Mouse (Mus musculus): ENCODE measurements around the gene Gm28051. TPM values are rescaled to one million over a fixed set of nuclear protein-coding genes. Genes with fewer than 3 reads are reported as not detected.
A peak's percentile ranks its signal among the peaks of the same experiment; 100 is the strongest.

Gm28051 gene
- polyA plus RNA-seq, 1 experiment from 2014 or later, result not detected

DNA sequence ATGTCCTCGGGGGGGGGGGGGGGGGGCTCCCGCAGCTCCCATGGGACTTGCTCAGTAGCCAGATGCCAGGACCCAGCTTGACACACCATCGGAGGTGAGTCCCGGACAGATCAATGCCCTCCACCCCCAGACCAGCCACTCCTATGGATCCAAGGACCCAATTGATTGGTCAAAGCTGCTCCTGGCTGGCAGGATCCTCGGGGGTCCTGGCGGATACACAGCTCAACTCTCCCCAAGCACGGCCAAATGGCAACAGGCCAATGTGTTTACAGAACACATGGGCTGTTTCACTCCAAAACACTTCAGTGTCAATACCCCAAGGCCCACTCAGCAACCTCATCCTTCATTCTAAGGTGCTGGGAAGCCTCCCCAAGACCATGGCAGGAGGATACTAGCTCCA lies 65.8 kb downstream of the Gm28051 start:
- ATAC-seq (ENCODE audit: low FRiP score, low read depth), result no peak
- Histone ChIP-seq H3K4me3 (no peak overlapping the region), H3K4me2 (no peak overlapping the region), H3K36me3 (no peaks in the 10 kb centered on the region), H3K9me3 (no peaks in the 10 kb centered on the region), H3K4me1 (replicated peaks) (peaks cover 18% of the 10 kb centered on the region), H3K27ac (replicated peaks) (no peak overlapping the region), H3K9ac (no peak overlapping the region), H3K27me3 (no peaks in the 10 kb centered on the region)
- WGBS, result 68% methylated on average over 6 of the region's 7 CpGs

DNA sequence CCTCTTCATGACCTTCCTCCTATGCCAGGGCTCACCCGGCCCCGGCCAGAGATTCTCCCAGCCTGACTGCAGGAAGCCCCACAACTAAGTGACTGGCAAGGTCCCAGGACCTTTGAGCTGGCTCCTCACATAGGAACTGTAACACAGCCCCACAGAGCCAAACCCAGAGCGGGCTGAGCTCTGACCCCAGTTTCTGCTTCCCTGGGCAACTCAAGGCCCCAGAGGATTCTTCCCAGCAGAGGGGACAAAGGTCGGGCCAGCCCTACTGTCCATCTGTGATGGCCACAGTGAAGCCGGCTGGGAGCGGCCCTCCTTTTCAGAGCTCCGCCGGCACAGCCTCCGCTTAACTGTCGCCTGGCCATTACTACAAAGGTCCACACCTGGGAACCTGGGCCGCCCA lies 66.4 kb downstream of the Gm28051 start:
- no peak for ATAC-seq (ENCODE audit: low FRiP score, low read depth)
- H3K27ac ChIP-seq (replicated peaks), result no peak overlapping the region
- no peak overlapping the region for H3K4me3 ChIP-seq
- no peaks in the 10 kb centered on the region for H3K36me3 ChIP-seq
- H3K27me3 ChIP-seq, result no peaks in the 10 kb centered on the region
- no peak overlapping the region for H3K9ac ChIP-seq
- H3K4me1 ChIP-seq (replicated peaks), result peaks cover 16% of the 10 kb centered on the region
- H3K9me3 ChIP-seq, result no peaks in the 10 kb centered on the region
- H3K4me2 ChIP-seq, result no peak overlapping the region
- 57% methylated on average over 11 of the region's 11 CpGs for WGBS

DNA sequence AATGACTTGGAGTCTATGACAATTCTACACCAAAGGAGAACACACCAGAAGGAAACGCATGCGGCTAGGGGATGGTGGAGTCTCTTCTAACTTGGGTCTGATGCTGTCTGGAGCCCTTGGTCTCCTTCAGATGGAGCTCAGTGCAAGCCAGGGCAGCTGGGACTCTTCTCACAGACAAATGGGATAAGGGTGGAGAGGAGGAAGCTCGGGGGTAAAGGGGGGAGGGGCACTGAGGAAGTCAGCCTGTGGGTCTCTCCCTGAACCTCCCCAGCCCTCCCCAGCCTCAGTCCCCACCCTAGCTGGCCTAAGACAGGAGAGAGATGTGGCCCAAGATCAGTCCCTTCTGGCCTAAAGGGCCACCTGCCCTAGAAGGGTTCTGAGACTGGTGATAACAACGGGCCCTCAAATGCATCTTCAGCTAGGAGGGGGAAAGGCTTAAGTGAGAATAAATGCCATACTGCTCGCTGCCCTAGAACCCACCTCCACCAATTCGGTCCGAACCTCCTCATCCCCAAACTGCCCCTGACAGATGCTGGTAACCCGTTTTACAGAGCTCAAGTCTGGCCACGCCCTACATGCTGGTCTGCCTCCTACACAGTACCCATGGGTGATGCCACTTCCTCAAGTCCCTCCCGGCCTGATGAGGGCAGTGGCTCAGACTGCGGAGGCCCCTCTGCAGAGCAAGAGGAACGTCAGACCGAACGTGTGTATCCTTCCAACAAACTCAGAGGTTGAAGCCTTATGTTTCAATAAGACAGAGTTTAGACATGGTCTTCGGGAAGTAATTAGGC lies 67.6 kb downstream of the Gm28051 start:
- no peak for ATAC-seq (ENCODE audit: low FRiP score, low read depth)
- H3K27me3 ChIP-seq, result no peaks in the 10 kb centered on the region
- no peaks in the 10 kb centered on the region for H3K9me3 ChIP-seq
- no peak overlapping the region for H3K9ac ChIP-seq
- no peak overlapping the region for H3K4me2 ChIP-seq
- H3K4me3 ChIP-seq, result no peak overlapping the region
- WGBS, result 89% methylated on average over 15 of the region's 15 CpGs
- H3K4me1 ChIP-seq (replicated peaks), result peaks cover 16% of the 10 kb centered on the region
- H3K27ac ChIP-seq (replicated peaks), result no peak overlapping the region
- H3K36me3 ChIP-seq, result no peaks in the 10 kb centered on the region

DNA sequence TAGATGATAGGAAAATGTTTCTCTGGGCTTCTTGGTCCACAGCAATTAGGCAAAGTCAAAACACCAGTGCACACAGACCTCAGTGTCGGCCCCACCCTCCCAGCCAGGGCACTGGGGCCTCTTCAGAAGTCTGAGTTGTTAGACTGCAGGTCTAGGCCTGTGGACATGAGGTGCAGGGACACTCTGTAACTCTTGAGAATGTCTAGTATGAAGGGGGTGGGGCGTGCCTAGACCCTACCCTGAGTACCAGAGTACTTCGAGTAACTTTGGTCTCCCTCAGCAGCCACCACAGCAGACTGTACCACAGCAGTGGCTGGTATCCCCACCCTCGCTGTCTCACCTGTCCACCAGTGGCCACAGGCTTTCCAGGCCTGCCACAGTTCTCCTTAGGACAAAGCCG lies 71.2 kb downstream of the Gm28051 start:
- no peaks in the 10 kb centered on the region for H3K36me3 ChIP-seq
- peaks cover 38% of the 10 kb centered on the region for H3K4me1 ChIP-seq (replicated peaks)
- H3K27me3 ChIP-seq, result no peaks in the 10 kb centered on the region
- no peaks in the 10 kb centered on the region for H3K9me3 ChIP-seq
- H3K9ac ChIP-seq, result no peak overlapping the region
- H3K4me3 ChIP-seq, result no peak overlapping the region
- ATAC-seq (ENCODE audit: low FRiP score, low read depth), result 0 out of 2 replicates have a peak, but pooled peaks have one; percentile 12
- H3K27ac ChIP-seq (replicated peaks), result peak overlapping the region; percentile 70; the same call in 1 of the 2 replicates
- H3K4me2 ChIP-seq, result no peak overlapping the region
- 97% methylated on average over 5 of the region's 5 CpGs for WGBS

DNA sequence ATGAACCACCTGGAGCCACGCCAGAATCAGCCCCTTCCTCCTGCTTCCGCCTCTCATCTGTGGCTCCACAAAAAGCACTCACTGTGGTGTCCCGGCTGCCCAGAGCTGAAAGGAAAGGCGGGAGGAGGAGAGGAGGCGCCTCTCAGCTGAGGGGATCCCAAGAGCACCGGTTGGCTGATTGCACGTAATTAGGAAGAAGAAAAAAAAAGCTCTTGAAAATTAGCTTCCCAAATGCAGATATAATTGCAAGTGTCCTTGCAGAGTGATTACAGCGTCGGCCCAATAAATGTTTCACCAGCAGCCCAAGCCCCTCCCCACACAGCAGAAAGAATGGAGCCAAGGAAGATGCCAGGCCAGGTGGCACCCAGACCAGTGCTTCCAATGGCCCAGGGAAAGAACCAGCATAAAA lies 72.0 kb downstream of the Gm28051 start:
- no peaks in the 10 kb centered on the region for H3K36me3 ChIP-seq
- no peaks in the 10 kb centered on the region for H3K9me3 ChIP-seq
- peak overlapping the region; percentile 70 for H3K27ac ChIP-seq (replicated peaks)
- no peaks in the 10 kb centered on the region for H3K27me3 ChIP-seq
- WGBS, result 18% methylated on average over 9 of the region's 9 CpGs
- no peak overlapping the region for H3K9ac ChIP-seq
- H3K4me1 ChIP-seq (replicated peaks), result peaks cover 38% of the 10 kb centered on the region
- no peak overlapping the region for H3K4me3 ChIP-seq
- ATAC-seq (ENCODE audit: low FRiP score, low read depth), result peak; percentile 43
- peak overlapping the region; percentile 30 for H3K4me2 ChIP-seq

DNA sequence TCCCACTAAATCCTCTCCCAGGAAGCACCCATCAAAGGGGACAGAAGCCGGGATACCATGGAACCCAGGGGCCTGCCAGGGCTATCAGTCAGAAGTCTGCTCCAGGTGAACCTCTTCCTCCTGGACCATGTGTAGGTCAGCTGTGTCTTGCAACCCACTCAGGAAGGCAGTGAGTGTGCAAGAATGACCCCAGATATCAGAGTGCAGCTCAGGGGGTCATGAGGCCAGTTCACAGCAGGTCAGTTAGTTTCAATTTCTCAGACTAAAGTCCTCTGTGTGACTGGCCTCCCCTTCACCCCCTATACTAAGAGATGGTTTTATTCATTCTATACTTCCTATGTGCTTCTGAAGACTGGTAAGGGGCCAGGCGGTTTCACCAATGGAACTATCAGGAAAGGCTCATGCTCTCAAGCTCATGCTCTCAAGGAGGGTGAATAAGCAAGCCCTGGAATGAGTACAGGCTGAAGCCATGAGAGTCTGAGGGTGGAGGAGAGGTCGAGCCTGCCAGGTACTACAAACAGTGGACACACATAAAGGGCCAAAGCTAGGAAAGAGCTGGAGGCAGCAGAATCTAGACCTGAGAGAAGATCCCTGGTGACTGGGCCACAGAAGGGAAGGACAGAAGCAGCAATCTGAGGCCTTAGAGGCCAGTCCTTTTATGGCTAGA lies 72.7 kb downstream of the Gm28051 start:
- 82% methylated on average over 3 of the region's 3 CpGs for WGBS
- H3K36me3 ChIP-seq, result no peaks in the 10 kb centered on the region
- H3K9me3 ChIP-seq, result no peaks in the 10 kb centered on the region
- no peak for ATAC-seq (ENCODE audit: low FRiP score, low read depth)
- H3K4me1 ChIP-seq (replicated peaks), result peaks cover 39% of the 10 kb centered on the region
- peak overlapping the region; percentile 30 for H3K4me2 ChIP-seq
- peak overlapping the region; percentile 70 for H3K27ac ChIP-seq (replicated peaks)
- no peaks in the 10 kb centered on the region for H3K27me3 ChIP-seq
- no peak overlapping the region for H3K4me3 ChIP-seq
- no peak overlapping the region for H3K9ac ChIP-seq

DNA sequence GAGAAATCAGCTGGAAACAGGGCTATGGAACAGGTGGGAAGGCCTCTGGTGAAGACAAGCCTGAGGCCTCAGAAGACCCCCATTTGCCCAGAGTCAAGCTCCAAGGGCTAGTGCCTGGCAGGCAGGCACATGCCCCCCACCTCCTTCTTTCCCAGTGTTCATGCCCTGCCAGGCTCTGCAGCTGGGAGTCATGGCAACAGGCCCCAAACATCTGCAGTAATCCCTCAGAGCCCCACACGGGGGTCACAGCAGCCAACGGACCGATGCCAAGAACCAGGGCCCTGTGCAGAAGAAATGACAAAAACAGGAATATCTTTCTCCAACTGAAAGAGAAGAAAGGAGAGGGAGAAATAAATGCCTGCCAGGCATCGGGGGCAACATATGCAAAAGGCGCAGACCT lies 73.6 kb downstream of the Gm28051 start:
- peak overlapping the region; percentile 10; the same call in 1 of the 2 replicates for H3K27ac ChIP-seq (replicated peaks)
- no peak overlapping the region for H3K9ac ChIP-seq
- H3K4me1 ChIP-seq (replicated peaks), result peaks cover 48% of the 10 kb centered on the region
- H3K4me3 ChIP-seq, result no peak overlapping the region
- 54% methylated on average over 5 of the region's 5 CpGs for WGBS
- no peaks in the 10 kb centered on the region for H3K9me3 ChIP-seq
- H3K36me3 ChIP-seq, result no peaks in the 10 kb centered on the region
- no peak overlapping the region for H3K4me2 ChIP-seq
- ATAC-seq (ENCODE audit: low FRiP score, low read depth), result no peak
- no peaks in the 10 kb centered on the region for H3K27me3 ChIP-seq

DNA sequence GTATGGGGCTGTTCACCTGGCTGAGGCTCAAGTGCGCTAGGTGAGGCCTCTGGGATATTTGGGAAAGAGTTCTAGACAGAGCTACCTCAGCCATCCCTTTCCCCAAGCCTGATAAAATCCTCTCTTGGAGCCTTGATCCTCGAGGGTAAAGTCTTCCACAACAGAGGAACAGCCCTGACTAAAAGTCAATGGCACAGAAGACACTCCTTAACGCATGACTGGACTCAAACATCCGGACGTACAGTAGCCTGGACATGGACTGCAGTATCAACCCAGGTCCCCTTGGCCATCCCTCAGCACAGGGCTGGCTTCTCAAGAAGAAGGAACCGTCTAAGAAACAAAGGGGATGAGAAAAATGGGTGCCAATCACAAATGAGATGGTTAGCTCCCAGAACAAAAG lies 74.1 kb downstream of the Gm28051 start:
- H3K4me3 ChIP-seq, result no peak overlapping the region
- no peaks in the 10 kb centered on the region for H3K36me3 ChIP-seq
- no peak overlapping the region for H3K4me2 ChIP-seq
- WGBS, result 62% methylated on average over 6 of the region's 6 CpGs
- peaks cover 53% of the 10 kb centered on the region for H3K4me1 ChIP-seq (replicated peaks)
- no peak for ATAC-seq (ENCODE audit: low FRiP score, low read depth)
- H3K27me3 ChIP-seq, result no peaks in the 10 kb centered on the region
- H3K9ac ChIP-seq, result no peak overlapping the region
- 0 out of 2 replicates have a peak overlapping the region, but pooled peaks have one; percentile 10 for H3K27ac ChIP-seq (replicated peaks)
- no peaks in the 10 kb centered on the region for H3K9me3 ChIP-seq

DNA sequence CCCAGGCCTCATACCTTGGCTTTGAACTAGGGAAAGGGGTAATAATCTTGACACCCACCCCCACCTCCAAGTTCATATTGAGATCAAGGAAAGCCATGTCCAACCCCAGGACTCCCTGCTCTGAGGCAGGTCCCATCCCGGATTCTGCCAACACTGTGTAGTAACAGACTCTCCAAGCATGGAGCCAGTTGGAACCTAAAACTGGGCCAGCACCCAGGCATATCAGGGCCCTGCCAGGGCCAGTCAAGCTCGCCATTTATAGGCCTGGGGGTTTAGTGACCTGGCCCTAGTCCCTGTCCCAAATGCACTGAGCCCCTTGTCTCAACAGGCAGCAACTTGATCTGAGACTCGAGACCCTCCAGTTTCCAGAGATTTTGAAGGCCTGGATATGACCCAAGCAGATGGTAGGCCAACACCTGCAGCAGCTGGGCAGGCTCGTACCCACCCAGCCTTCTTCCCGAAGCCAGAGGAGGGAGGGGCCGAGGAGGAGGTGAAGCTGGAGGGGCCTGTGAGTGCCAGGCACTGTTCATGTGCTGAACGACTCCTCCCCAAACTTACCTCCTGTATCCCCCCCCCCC lies 74.8 kb downstream of the Gm28051 start:
- 82% methylated on average over 7 of the region's 7 CpGs for WGBS
- no peaks in the 10 kb centered on the region for H3K9me3 ChIP-seq
- H3K9ac ChIP-seq, result no peak overlapping the region
- no peak for ATAC-seq (ENCODE audit: low FRiP score, low read depth)
- H3K36me3 ChIP-seq, result no peaks in the 10 kb centered on the region
- no peak overlapping the region for H3K27ac ChIP-seq (replicated peaks)
- H3K27me3 ChIP-seq, result no peaks in the 10 kb centered on the region
- peaks cover 53% of the 10 kb centered on the region for H3K4me1 ChIP-seq (replicated peaks)
- no peak overlapping the region for H3K4me3 ChIP-seq
- H3K4me2 ChIP-seq, result no peak overlapping the region

DNA sequence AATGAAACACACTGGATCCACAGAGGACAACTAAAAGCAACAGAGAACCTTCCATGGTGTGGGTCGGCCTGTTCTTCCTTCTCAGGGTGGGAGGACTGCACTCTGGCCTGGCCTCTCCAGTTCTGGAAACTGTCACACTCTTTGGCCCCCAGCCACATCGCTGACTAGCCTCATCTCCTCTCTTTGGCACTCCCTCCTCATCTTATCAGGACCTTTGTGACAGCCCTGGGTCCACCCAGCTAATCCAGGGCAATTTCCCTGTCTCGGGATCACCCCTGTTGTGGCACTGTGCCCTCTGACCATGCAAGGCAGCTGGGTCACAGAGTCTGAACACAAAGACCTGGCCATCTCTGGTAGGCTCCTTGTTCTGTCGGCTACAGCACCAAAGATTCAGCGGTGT lies 75.5 kb downstream of the Gm28051 start:
- Histone ChIP-seq H3K9me3 (no peaks in the 10 kb centered on the region), H3K4me2 (no peak overlapping the region), H3K9ac (no peak overlapping the region), H3K4me3 (no peak overlapping the region), H3K4me1 (replicated peaks) (peaks cover 53% of the 10 kb centered on the region), H3K36me3 (no peaks in the 10 kb centered on the region), H3K27me3 (no peaks in the 10 kb centered on the region), H3K27ac (replicated peaks) (no peak overlapping the region)
- ATAC-seq (ENCODE audit: low FRiP score, low read depth), result no peak
- 85% methylated on average over 5 of the region's 5 CpGs for WGBS

DNA sequence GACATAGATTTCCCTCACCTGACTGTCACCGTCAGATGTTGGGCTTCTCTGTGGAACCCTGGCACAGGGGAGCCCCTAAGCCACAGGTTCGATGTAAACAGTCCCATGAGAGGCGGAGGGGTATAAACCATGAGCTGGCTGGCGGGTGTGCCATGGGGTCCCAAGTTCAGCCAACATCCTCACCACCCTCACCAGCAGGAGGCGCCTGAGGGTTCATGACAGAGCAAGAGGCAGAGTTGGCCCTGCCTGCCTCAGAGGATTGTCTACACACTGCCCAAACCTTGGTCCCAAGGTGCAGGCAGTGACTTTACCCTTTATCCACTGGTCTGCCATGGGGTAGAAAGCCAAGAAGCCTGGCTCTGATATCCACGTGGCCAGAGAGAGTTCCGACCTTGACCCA lies 76.0 kb downstream of the Gm28051 start:
- Histone ChIP-seq H3K27me3 (no peaks in the 10 kb centered on the region), H3K4me3 (no peak overlapping the region), H3K9me3 (no peaks in the 10 kb centered on the region), H3K4me2 (no peak overlapping the region), H3K36me3 (no peaks in the 10 kb centered on the region), H3K9ac (no peak overlapping the region), H3K27ac (replicated peaks) (no peak overlapping the region), H3K4me1 (replicated peaks) (peaks cover 53% of the 10 kb centered on the region)
- WGBS, result 80% methylated on average over 7 of the region's 7 CpGs
- no peak for ATAC-seq (ENCODE audit: low FRiP score, low read depth)

DNA sequence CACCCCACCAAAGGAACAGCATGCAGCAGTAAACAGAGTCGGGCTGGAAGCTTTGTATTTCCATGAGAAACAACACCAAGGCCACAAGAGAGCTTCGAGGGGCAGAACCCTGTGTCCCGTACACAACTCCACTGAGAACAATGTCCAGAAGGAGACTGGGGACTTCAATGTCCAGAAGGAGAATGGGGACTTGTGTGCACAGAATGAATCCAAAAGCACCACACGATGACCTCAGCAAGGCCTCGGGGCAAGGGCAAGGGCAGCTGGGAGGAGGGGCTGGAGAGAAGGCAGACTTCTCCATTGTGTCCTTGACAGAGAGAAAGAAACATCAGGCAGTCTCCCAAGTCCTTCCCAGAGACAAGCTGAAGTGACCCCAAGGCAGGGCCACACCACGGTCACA lies 78.7 kb downstream of the Gm28051 start:
- H3K4me3 ChIP-seq, result no peak overlapping the region
- no peak overlapping the region for H3K9ac ChIP-seq
- no peaks in the 10 kb centered on the region for H3K36me3 ChIP-seq
- 15% methylated on average over 6 of the region's 6 CpGs for WGBS
- peaks cover 28% of the 10 kb centered on the region for H3K4me1 ChIP-seq (replicated peaks)
- no peak for ATAC-seq (ENCODE audit: low FRiP score, low read depth)
- no peak overlapping the region for H3K27ac ChIP-seq (replicated peaks)
- no peak overlapping the region for H3K4me2 ChIP-seq
- no peaks in the 10 kb centered on the region for H3K27me3 ChIP-seq
- H3K9me3 ChIP-seq, result no peaks in the 10 kb centered on the region

Data from hindbrain, embryonic 15.5 days (tissue).